Mouse (Mus musculus): ENCODE measurements around the gene Gpr137. TPM values are rescaled to one million over a fixed set of nuclear protein-coding genes. Genes with fewer than 3 reads are reported as not detected.
"Not testable (repeated sequence)": the region's sequence is repeated elsewhere in the genome, so short reads cannot be mapped to it uniquely, and the experiment has no call there.

The Gpr137 gene
- total RNA-seq, 2 experiments from 2014 or later = 100.0 to 105 TPM

GRCm38 (mm10) chr19:6911101-6912074, 30.9 kb downstream of the Gpr137 start:
- TF ChIP-seq CTCF (conservative IDR thresholded peaks at IDR 0.05) = no peak
- Histone ChIP-seq H3K27ac (peak overlapping the region; percentile 59; the same call in 1 of the 2 replicates), H3K4me3 (peak overlapping the region; percentile 19; the same call in 1 of the 2 replicates)
- DNase-seq (ENCODE audit: low spot score in 2 of 2) = no peak

GRCm38 (mm10) chr19:6910306-6910705, 32.0 kb downstream of the Gpr137 start:
- Histone ChIP-seq H3K27ac (peak overlapping the region; percentile 99), H3K4me3 (peak overlapping the region; percentile 71)
- not testable (repeated sequence) for DNase-seq (ENCODE audit: low spot score in 2 of 2)

- DNase-seq (ENCODE audit: low spot score in 2 of 2) = peak; percentile 90 to 95
- Histone ChIP-seq H3K4me3 (peak within 1 kb of the TSS; percentile 71), H3K27ac (peak within 1 kb of the TSS; percentile 99)
- 0 out of 2 replicates have a peak, but pooled peaks have one; percentile 13 for TF ChIP-seq CTCF (conservative IDR thresholded peaks at IDR 0.05)
These were observed 32.6 kb downstream of the Gpr137 start, which contains the start of the genes Trmt112 and Prdx5 for GRCm38 (mm10) chr19:6909507-6910289. TSS of gene Trmt112 (plus strand) at chr19:6909698. TSS of gene Prdx5 (minus strand) at chr19:6910106.

GRCm38 (mm10) chr19:6909021-6909420, 33.3 kb downstream of the Gpr137 start:
- H3K27ac ChIP-seq = peak overlapping the region; percentile 99
- peak overlapping the region; percentile 71 for H3K4me3 ChIP-seq
- no peak for TF ChIP-seq CTCF (conservative IDR thresholded peaks at IDR 0.05)
- no peak for DNase-seq (ENCODE audit: low spot score in 2 of 2)

- DNase-seq (ENCODE audit: low spot score in 2 of 2) = no peak
- TF ChIP-seq CTCF (conservative IDR thresholded peaks at IDR 0.05) = no peak
- peak overlapping the region; percentile 71 for H3K4me3 ChIP-seq
- H3K27ac ChIP-seq = peak overlapping the region; percentile 99; the same call in 1 of the 2 replicates
These were observed 34.3 kb downstream of the Gpr137 start for GRCm38 (mm10) chr19:6907811-6908540.

- DNase-seq (ENCODE audit: low spot score in 2 of 2) = no peak
- TF ChIP-seq CTCF (conservative IDR thresholded peaks at IDR 0.05) = no peak
These were observed 35.2 kb downstream of the Gpr137 start for GRCm38 (mm10) chr19:6907094-6907493.

GRCm38 (mm10) chr19:6906199-6906598, 36.1 kb downstream of the Gpr137 start:
- Histone ChIP-seq H3K4me3 (no peak overlapping the region), H3K27ac (peak overlapping the region; percentile 41; the same call in 1 of the 2 replicates)
- TF ChIP-seq CTCF (conservative IDR thresholded peaks at IDR 0.05) = peak; percentile 28; the same call in 1 of the 2 replicates
- DNase-seq (ENCODE audit: low spot score in 2 of 2) = no peak

More at GRCm38 (mm10) chr19:6907094-6907493, 35.2 kb downstream of the Gpr137 start:
- H3K27ac ChIP-seq = peak overlapping the region; percentile 41; the same call in 1 of the 2 replicates
- peak overlapping the region; percentile 71; the same call in 1 of the 2 replicates for H3K4me3 ChIP-seq

- no peak for TF ChIP-seq CTCF (conservative IDR thresholded peaks at IDR 0.05)
- Histone ChIP-seq H3K27ac (no peak overlapping the region), H3K4me3 (no peak overlapping the region)
- no peak for DNase-seq (ENCODE audit: low spot score in 2 of 2)
These were observed 36.7 kb downstream of the Gpr137 start for GRCm38 (mm10) chr19:6905498-6906159.

- TF ChIP-seq CTCF (conservative IDR thresholded peaks at IDR 0.05) = no peak
- DNase-seq (ENCODE audit: low spot score in 2 of 2) = no peak
- Histone ChIP-seq H3K27ac (no peak overlapping the region), H3K4me3 (no peak overlapping the region)
These were observed 37.4 kb downstream of the Gpr137 start for GRCm38 (mm10) chr19:6904846-6905245.

- no peak for TF ChIP-seq CTCF (conservative IDR thresholded peaks at IDR 0.05)
- Histone ChIP-seq H3K27ac (no peak overlapping the region), H3K4me3 (no peak overlapping the region)
- no peak for DNase-seq (ENCODE audit: low spot score in 2 of 2)
These were observed 39.2 kb downstream of the Gpr137 start for GRCm38 (mm10) chr19:6903031-6903430.

GRCm38 (mm10) chr19:6899641-6900040, 42.6 kb downstream of the Gpr137 start:
- no peak for TF ChIP-seq CTCF (conservative IDR thresholded peaks at IDR 0.05)
- Histone ChIP-seq H3K4me3 (no peak overlapping the region), H3K27ac (no peak overlapping the region)
- no peak for DNase-seq (ENCODE audit: low spot score in 2 of 2)

- not testable (repeated sequence) for H3K27ac ChIP-seq; DNase-seq (ENCODE audit: low spot score in 2 of 2); H3K4me3 ChIP-seq
These were observed 46.5 kb downstream of the Gpr137 start for GRCm38 (mm10) chr19:6895608-6896305.
